Mouse (Mus musculus) neural tube, embryonic 11.5 days (tissue): ENCODE results near the gene Ehmt2. TPM values are rescaled to one million over a fixed set of nuclear protein-coding genes. Genes with fewer than 3 reads are reported as not detected.
A peak's percentile ranks its signal among the peaks of the same experiment; 100 is the strongest.
"Not testable (repeated sequence)": the region's sequence is repeated elsewhere in the genome, so short reads cannot be mapped to it uniquely, and the experiment has no call there.

Experiments
- ATAC-seq: fragments of 200-750 bp; cut with Nextera tagmentation; 2 replicates; pipeline ENCODE4 v1.8.0; 2017; ENCODE audit warnings: moderate number of reproducible peaks, mild to moderate bottlenecking, moderate TSS enrichment, moderate library complexity; ENCODE audit not compliant: insufficient read depth, low FRiP score, low TSS enrichment
- DNase-seq: peaks from one replicate; pipeline ENCODE4 v3.0.0-alpha.2; 2015; ENCODE audit warnings: low spot score
- H3K27ac ChIP-seq: fragments of 300-500 bp; sonication (generic); 2 replicates; pipeline ENCODE4 v1.5.1; 2014; ENCODE audit warnings: low read depth, mild to moderate bottlenecking, low read length
- H3K27me3 ChIP-seq: fragments of 300-500 bp; sonication (generic); 2 replicates; pipeline ENCODE4 v1.6.1; 2014; ENCODE audit warnings: mild to moderate bottlenecking, low read length, mixed read lengths; ENCODE audit not compliant: control insufficient read depth, insufficient read depth
- H3K36me3 ChIP-seq: fragments of 300-500 bp; sonication (generic); 2 replicates; pipeline ENCODE4 v1.6.1; 2014; ENCODE audit warnings: mild to moderate bottlenecking, low read length, moderate library complexity, mixed read lengths; ENCODE audit not compliant: control insufficient read depth, insufficient read depth
- H3K4me1 ChIP-seq: fragments of 300-500 bp; sonication (generic); 2 replicates; pipeline ENCODE4 v1.6.1; 2014; ENCODE audit warnings: low read length, mixed read lengths; ENCODE audit not compliant: control insufficient read depth, insufficient read depth
- H3K4me2 ChIP-seq: fragments of 300-500 bp; sonication (generic); 2 replicates; pipeline ENCODE4 v1.6.1; 2014; ENCODE audit warnings: low read depth, mild to moderate bottlenecking, moderate library complexity
- H3K4me3 ChIP-seq: fragments of 300-500 bp; sonication (generic); 2 replicates; pipeline ENCODE4 v1.5.1; 2014; ENCODE audit warnings: low read depth, low read length
- H3K9ac ChIP-seq: fragments of 300-500 bp; sonication (generic); 2 replicates; pipeline ENCODE4 v1.6.1; 2014; ENCODE audit warnings: mild to moderate bottlenecking, low read length
- H3K9me3 ChIP-seq: fragments of 300-500 bp; sonication (generic); 2 replicates; pipeline ENCODE4 v1.6.1; 2016; ENCODE audit warnings: low read length; ENCODE audit not compliant: control insufficient read depth
- WGBS: fragments of 180-500 bp; shearing (Covaris S2); extraction: QIAGEN DNeasy Blood & Tissue Kit; methylation state at CpG from one replicate; pipeline ENCODE4 v1.1.7; 2014; 5-methylcytosine and 5-hydroxymethylcytosine counted together
- polyA plus RNA-seq: library from polyadenylated mRNA; unstranded; fragments of >200 nt; fragmentation: Nextera tagmentation; extraction: Ambion mirVana; gene quantifications from 2 replicates; pipeline ENCODE4 v1.2.1, GENCODE M21; 2014

Ehmt2 gene
- polyA plus RNA-seq, 1 experiment from 2014 or later, result 62.7 TPM

DNA sequence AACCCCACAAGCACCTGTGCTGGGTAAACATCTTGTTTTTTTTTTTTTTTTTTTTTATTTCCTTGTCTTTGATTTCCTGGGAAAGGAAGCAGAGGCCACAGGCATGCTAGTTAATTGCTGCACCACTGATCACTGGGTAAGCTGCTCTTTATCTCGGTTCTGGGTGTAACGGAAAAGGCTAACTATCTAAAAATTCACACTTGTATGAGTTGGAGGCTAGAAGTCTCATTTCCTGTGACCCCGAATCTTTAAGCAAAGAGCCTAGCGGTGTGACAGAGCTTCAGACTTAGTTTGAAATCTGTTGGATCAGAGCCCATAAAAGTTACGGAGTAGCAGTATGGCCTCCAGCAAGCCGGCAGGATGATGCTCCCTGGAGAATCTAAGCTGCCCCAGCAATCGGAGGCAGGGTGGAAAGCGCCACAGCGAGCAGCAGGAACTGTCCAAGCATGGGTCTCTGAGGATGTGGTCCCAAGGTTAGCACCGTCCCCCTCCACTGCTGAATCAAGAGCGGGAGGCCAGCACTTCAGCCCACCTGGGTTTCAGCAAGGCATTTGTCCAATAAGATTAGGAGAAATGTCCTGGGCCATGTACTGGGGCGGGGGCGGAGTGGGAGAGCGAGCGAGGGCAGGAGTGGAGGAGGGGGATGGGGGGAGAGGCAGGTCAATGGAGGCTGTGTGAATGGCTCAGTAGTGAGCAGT is 43.2 kb downstream of the Ehmt2 start:
- ATAC-seq (0 out of 2 replicates have a peak, but pooled peaks have one; percentile 53), DNase-seq (no peak)
- Histone ChIP-seq H3K27me3 (no peaks in the 10 kb centered on the region), H3K4me3 (peak overlapping the region; percentile 19), H3K36me3 (no peaks in the 10 kb centered on the region), H3K9me3 (no peaks in the 10 kb centered on the region), H3K9ac (no peak overlapping the region), H3K4me2 (peak overlapping the region; percentile 37), H3K27ac (no peak overlapping the region), H3K4me1 (peaks cover 5% of the 10 kb centered on the region)
- 10% methylated on average over 15 of the region's 15 CpGs for WGBS

- no peak overlapping the region for H3K9ac ChIP-seq
- H3K27ac ChIP-seq, result no peak overlapping the region
- H3K27me3 ChIP-seq, result no peaks in the 10 kb centered on the region
- no peaks in the 10 kb centered on the region for H3K9me3 ChIP-seq
- no peaks in the 10 kb centered on the region for H3K36me3 ChIP-seq
- peaks cover 5% of the 10 kb centered on the region for H3K4me1 ChIP-seq
- 77% methylated on average over 4 of the region's 4 CpGs for WGBS
- H3K4me2 ChIP-seq, result no peak overlapping the region
- ATAC-seq, result no peak
- no peak overlapping the region for H3K4me3 ChIP-seq
- DNase-seq, result no peak
Measured at GRCm38 (mm10) chr17:34943128-34943815, 45.0 kb downstream of the Ehmt2 start.

DNA sequence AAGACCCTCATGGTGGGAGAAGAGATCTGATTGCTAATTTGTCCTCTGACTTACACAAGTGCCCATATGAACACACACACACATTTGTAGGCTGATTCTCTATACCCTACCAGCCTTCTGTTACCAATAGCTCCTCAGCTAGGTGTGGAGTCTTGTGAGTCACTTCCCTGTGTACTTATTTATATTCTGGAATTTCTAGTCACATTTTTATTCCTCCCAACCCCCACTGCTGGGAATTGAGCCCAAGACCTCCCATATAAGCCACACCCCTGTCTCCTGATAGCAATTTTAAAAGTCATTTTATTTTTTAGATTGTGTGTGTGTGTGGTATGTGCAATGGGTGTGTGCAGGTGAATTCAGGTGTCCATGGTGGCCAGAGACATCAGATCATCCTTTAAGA is 46.1 kb downstream of the Ehmt2 start:
- no peak for ATAC-seq
- DNase-seq, result no peak
- no peaks in the 10 kb centered on the region for H3K36me3 ChIP-seq
- peaks cover 5% of the 10 kb centered on the region for H3K4me1 ChIP-seq
- H3K9ac ChIP-seq, result no peak overlapping the region
- H3K4me3 ChIP-seq, result no peak overlapping the region
- H3K27ac ChIP-seq, result no peak overlapping the region
- H3K9me3 ChIP-seq, result no peaks in the 10 kb centered on the region
- no peaks in the 10 kb centered on the region for H3K27me3 ChIP-seq
- H3K4me2 ChIP-seq, result no peak overlapping the region

DNA sequence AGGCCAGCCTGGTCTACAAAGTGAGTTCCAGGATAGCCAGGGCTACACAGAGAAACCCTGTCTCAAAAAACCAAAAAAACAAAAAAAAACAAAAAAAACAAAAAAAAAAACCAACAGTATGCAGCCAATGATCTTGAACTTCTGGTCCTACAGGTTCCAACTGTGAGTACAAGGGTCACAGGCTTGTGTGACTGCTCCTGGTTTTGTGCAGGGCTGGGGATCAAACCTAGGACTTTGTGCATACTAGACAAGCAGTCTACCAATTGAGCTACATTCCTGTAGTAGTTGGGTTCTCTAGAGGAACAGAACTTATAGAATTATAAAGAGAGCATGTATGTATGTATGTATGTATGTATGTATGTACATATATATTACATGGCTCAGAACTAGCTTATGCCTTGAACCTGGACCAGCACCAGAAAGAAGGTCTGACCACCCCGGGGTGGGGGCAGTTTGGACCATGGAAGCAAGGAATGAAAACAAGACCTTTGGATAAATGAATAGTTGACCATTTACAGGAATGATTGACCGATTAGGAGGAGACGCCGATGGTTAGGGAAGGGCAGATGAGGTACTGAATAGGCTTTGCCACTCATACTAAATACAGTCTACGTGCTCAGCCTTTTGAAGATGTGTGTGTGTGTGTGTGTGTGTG is 48.3 kb downstream of the Ehmt2 start:
- no peak overlapping the region for H3K4me3 ChIP-seq
- WGBS, result 92% methylated on average over 5 of the region's 5 CpGs
- DNase-seq, result no peak
- H3K27me3 ChIP-seq, result no peaks in the 10 kb centered on the region
- no peaks in the 10 kb centered on the region for H3K9me3 ChIP-seq
- ATAC-seq, result no peak
- H3K36me3 ChIP-seq, result peaks cover 11% of the 10 kb centered on the region
- no peak overlapping the region for H3K4me2 ChIP-seq
- H3K9ac ChIP-seq, result no peak overlapping the region
- peaks cover 11% of the 10 kb centered on the region for H3K4me1 ChIP-seq
- no peak overlapping the region for H3K27ac ChIP-seq

DNA sequence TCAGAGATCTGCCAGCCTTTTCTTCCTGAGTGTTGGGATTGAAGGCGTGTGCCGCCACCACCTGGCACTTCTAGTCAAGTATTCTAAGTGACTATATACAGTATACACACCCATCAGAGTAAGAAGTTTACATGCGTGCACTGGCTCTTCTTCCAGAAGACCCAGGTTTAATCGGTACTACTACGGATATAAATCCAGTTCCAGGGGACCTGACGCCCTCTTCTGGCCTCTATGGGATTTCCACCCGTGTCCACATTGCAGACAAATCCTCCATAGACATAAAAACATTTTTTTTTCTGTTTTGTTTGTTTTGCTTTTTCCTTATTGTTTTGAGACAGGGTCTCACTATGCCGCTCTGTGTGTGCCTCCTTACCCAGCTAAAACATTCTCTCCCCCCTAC is 49.3 kb downstream of the Ehmt2 start:
- Histone ChIP-seq H3K4me2 (no peak overlapping the region), H3K36me3 (peaks cover 11% of the 10 kb centered on the region), H3K27me3 (no peaks in the 10 kb centered on the region), H3K27ac (no peak overlapping the region), H3K4me1 (peaks cover 7% of the 10 kb centered on the region; the same call in 1 of the 2 replicates), H3K9me3 (no peaks in the 10 kb centered on the region), H3K9ac (no peak overlapping the region), H3K4me3 (no peak overlapping the region)
- ATAC-seq (no peak), DNase-seq (peak; percentile 40)
- 34% methylated on average over 8 of the region's 8 CpGs for WGBS

DNA sequence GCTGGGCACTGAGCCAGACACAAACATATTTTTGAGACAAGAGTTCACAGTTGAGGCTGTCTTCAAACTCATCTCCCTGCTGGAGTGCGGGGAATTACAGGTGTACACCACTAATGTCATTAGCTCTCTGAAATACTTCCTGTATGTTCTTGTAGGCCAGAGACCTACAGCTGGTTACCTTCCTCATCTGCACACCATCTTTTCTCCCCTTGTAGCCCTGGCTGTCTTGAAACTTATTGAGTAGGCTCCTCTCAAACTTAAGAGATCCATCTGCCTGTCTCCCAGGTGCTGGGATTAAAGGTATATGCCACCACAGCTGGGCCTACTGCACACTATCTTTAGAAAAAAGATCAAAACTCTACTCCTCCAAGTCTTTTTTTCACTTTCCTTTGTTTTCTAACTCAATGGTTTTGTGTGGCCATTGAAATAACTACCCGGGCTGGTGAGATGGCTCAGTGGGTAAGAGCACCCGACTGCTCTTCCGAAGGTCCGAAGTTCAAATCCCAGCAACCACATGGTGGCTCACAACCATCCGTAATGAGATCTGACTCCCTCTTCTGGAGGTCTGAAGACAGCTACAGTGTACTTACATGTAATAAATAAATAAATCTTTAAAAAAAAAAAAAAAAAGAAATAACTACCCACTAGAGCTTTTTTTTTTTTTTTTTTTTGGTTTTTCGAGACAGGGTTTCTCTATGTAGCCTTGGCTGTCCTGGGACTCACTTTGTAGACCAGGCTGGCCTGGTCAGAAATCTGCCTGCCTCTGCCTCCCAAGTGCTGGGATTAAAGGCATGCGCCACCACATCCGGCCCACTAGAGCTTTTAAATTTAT is 50.7 kb downstream of the Ehmt2 start:
- peaks cover 11% of the 10 kb centered on the region for H3K36me3 ChIP-seq
- H3K27me3 ChIP-seq, ATAC-seq, H3K9ac ChIP-seq, H3K4me2 ChIP-seq, H3K9me3 ChIP-seq, H3K4me3 ChIP-seq, H3K4me1 ChIP-seq, H3K27ac ChIP-seq, DNase-seq: not testable (repeated sequence)
- 65% methylated on average over 9 of the region's 9 CpGs for WGBS

DNA sequence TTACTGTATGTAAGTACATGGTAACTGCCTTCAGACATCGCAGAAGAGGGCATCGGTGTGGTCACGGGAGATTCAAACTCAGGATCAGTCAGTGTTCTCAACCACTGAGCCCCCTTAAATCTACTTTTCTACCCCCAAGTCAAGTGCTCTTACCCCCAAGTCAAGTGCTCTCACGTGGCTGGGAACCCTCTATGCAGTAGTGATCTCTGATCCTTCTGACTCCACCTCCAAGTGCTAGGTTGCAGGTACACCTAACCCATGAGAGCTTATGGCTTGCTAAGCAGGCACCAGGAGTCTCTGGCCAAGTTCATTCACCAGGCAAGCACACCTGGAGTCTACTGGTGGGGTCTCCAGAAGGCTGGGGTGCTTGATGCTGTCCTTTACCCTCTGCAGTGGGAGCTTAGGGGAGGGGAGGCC is 51.3 kb downstream of the Ehmt2 start:
- Histone ChIP-seq H3K36me3 (peaks cover 11% of the 10 kb centered on the region), H3K4me2 (no peak overlapping the region; the same call in 1 of the 2 replicates), H3K27me3 (no peaks in the 10 kb centered on the region), H3K4me3 (no peak overlapping the region), H3K4me1 (peaks cover 7% of the 10 kb centered on the region; the same call in 1 of the 2 replicates), H3K9me3 (no peaks in the 10 kb centered on the region), H3K27ac (no peak overlapping the region), H3K9ac (no peak overlapping the region)
- 0 out of 2 replicates have a peak, but pooled peaks have one; percentile 5 for ATAC-seq
- 31% methylated on average over 4 of the region's 4 CpGs for WGBS
- DNase-seq, result no peak
